Mouse (Mus musculus) liver, postnatal 0 days (tissue): ENCODE data around the gene Car8. TPM values are rescaled to one million over a fixed set of nuclear protein-coding genes. Genes with fewer than 3 reads are reported as not detected.

ENCODE experiments used
- ATAC-seq: fragments of 200-750 bp; cut with Nextera tagmentation; 2 replicates; pipeline ENCODE4 v1.8.0; 2017; ENCODE audit warnings: mild to moderate bottlenecking, moderate library complexity
- DNase-seq: peaks from one replicate; pipeline ENCODE4 v3.0.0-alpha.2; 2016
- H3K27ac ChIP-seq: fragments of 300-500 bp; sonication (generic); 2 replicates; pipeline ENCODE4 v1.5.1; 2014; ENCODE audit warnings: antibody characterized with exemption, moderate library complexity, mild to moderate bottlenecking, low read depth
- H3K27me3 ChIP-seq: fragments of 300-500 bp; sonication (generic); 2 replicates; pipeline ENCODE4 v1.6.1; 2014; ENCODE audit warnings: low read length, control low read depth, mixed read lengths; ENCODE audit not compliant: insufficient read depth
- H3K36me3 ChIP-seq: fragments of 300-500 bp; sonication (generic); replicated peaks from 2 replicates; pipeline ENCODE4 v1.6.1; 2014; ENCODE audit warnings: mild to moderate bottlenecking, control low read depth, low read length, moderate library complexity, mixed read lengths; ENCODE audit not compliant: insufficient read depth
- H3K4me1 ChIP-seq: fragments of 300-500 bp; sonication (generic); 2 replicates; pipeline ENCODE4 v1.6.1; 2014; ENCODE audit warnings: antibody characterized with exemption, mild to moderate bottlenecking, control low read depth; ENCODE audit not compliant: insufficient read depth
- H3K4me2 ChIP-seq: fragments of 300-500 bp; sonication (generic); 2 replicates; pipeline ENCODE4 v1.6.1; 2014; ENCODE audit warnings: low read depth, mild to moderate bottlenecking, low read length, moderate library complexity, mixed read lengths
- H3K4me3 ChIP-seq: fragments of 300-500 bp; sonication (generic); 2 replicates; pipeline ENCODE4 v1.5.1; 2014; ENCODE audit warnings: low read depth, low read length
- H3K9ac ChIP-seq: fragments of 300-500 bp; sonication (generic); replicated peaks from 2 replicates; pipeline ENCODE4 v1.6.1; 2014; ENCODE audit warnings: mild to moderate bottlenecking, moderate library complexity
- H3K9me3 ChIP-seq: fragments of 300-500 bp; sonication (generic); 2 replicates; pipeline ENCODE4 v1.6.1; 2016; ENCODE audit warnings: mild to moderate bottlenecking, control low read depth, low read length, mixed read lengths
- CTCF ChIP-seq: sonication (generic); IDR thresholded peaks from 2 replicates; pipeline ENCODE4 v1.5.1; 2016; ENCODE audit warnings: antibody characterized with exemption, low read depth
- EP300 ChIP-seq: IDR thresholded peaks from 2 replicates; pipeline ENCODE4 v1.6.1; 2016; ENCODE audit warnings: antibody characterized with exemption, low read depth, mild to moderate bottlenecking
- WGBS: fragments of 180-500 bp; shearing (Covaris S2); extraction: QIAGEN DNeasy Blood & Tissue Kit; methylation state at CpG from one replicate; pipeline ENCODE4 v1.1.7; 2014; ENCODE audit not compliant: insufficient replicate concordance; 5-methylcytosine and 5-hydroxymethylcytosine counted together
- polyA plus RNA-seq: library from polyadenylated mRNA; unstranded; fragments of >200 nt; fragmentation: Nextera tagmentation; extraction: Ambion mirVana; gene quantifications from 2 replicates; pipeline ENCODE4 v1.2.1, GENCODE M21; 2015

Gene Car8
- polyA plus RNA-seq, result 8.6 and 10.3 TPM in 2 replicates

- DNase-seq, result peak; percentile 67
- 1% methylated on average over 48 of the region's 49 CpGs for WGBS
- Histone ChIP-seq H3K4me2 (peak within 1 kb of the TSS; percentile 86), H3K4me1 (peaks cover 6% of the 10 kb centered on the region; the same call in 1 of the 2 replicates), H3K9ac (peak within 1 kb of the TSS; percentile 75), H3K4me3 (peak within 1 kb of the TSS; percentile 67), H3K9me3 (no peaks in the 10 kb centered on the region), H3K27me3 (no peaks in the 10 kb centered on the region), H3K36me3 (no peaks in the 10 kb centered on the region), H3K27ac (peak within 1 kb of the TSS; percentile 76)
- TF ChIP-seq EP300, result no peak
- TF ChIP-seq CTCF, result no peak
- peak; percentile 84 for ATAC-seq
Observed at GRCm38 (mm10) chr4:8238560-8239305, at the start of gene Car8. Gene Car8, minus strand, starts transcription at chr4:8239041.

GRCm38 (mm10) chr4:8284934-8285333 lies 46.1 kb upstream of the Car8 start:
- H3K4me1 ChIP-seq, result no peaks in the 10 kb centered on the region
- no peak overlapping the region for H3K9ac ChIP-seq
- no peak overlapping the region for H3K4me2 ChIP-seq
- no peak overlapping the region for H3K27ac ChIP-seq
- TF ChIP-seq EP300 (no peak), CTCF (no peak)
- DNase-seq (no peak), ATAC-seq (no peak)
- no peaks in the 10 kb centered on the region for H3K27me3 ChIP-seq
- H3K4me3 ChIP-seq, result no peak overlapping the region
- H3K36me3 ChIP-seq, result no peaks in the 10 kb centered on the region
- no peaks in the 10 kb centered on the region for H3K9me3 ChIP-seq
- 28% methylated on average over 1 of the region's 1 CpGs for WGBS

GRCm38 (mm10) chr4:8278159-8278558 lies 39.3 kb upstream of the Car8 start:
- Histone ChIP-seq H3K27ac (no peak overlapping the region), H3K4me2 (no peak overlapping the region), H3K9me3 (no peaks in the 10 kb centered on the region), H3K4me1 (no peaks in the 10 kb centered on the region), H3K36me3 (no peaks in the 10 kb centered on the region), H3K9ac (no peak overlapping the region), H3K4me3 (no peak overlapping the region), H3K27me3 (no peaks in the 10 kb centered on the region)
- TF ChIP-seq EP300 (no peak), CTCF (no peak)
- 93% methylated on average over 2 of the region's 2 CpGs for WGBS
- ATAC-seq, result no peak
- no peak for DNase-seq

GRCm38 (mm10) chr4:8249805-8250204 lies 11.0 kb upstream of the Car8 start:
- Histone ChIP-seq H3K27ac (no peak overlapping the region), H3K4me2 (no peak overlapping the region), H3K9me3 (no peaks in the 10 kb centered on the region), H3K4me1 (no peaks in the 10 kb centered on the region; the same call in 1 of the 2 replicates), H3K27me3 (no peaks in the 10 kb centered on the region), H3K4me3 (no peak overlapping the region), H3K36me3 (no peaks in the 10 kb centered on the region), H3K9ac (no peak overlapping the region)
- ATAC-seq, result no peak
- no peak for DNase-seq
- 72% methylated on average over 3 of the region's 3 CpGs for WGBS
- TF ChIP-seq EP300 (no peak), CTCF (no peak)

- H3K36me3 ChIP-seq, result no peaks in the 10 kb centered on the region
- H3K4me2 ChIP-seq, result no peak overlapping the region
- 49% methylated on average over 1 of the region's 1 CpGs for WGBS
- H3K9ac ChIP-seq, result peak overlapping the region; percentile 11; the same call in 1 of the 2 replicates
- H3K27me3 ChIP-seq, result no peaks in the 10 kb centered on the region
- DNase-seq, result no peak
- ATAC-seq, result peak; percentile 12; the same call in 1 of the 2 replicates
- no peaks in the 10 kb centered on the region; the same call in 1 of the 2 replicates for H3K4me1 ChIP-seq
- no peak overlapping the region for H3K27ac ChIP-seq
- H3K9me3 ChIP-seq, result no peaks in the 10 kb centered on the region
- H3K4me3 ChIP-seq, result no peak overlapping the region
- TF ChIP-seq CTCF, result no peak
- no peak for TF ChIP-seq EP300
Observed at GRCm38 (mm10) chr4:8245495-8246063, 6.7 kb upstream of the Car8 start.

- Histone ChIP-seq H3K27ac (peak overlapping the region; percentile 17), H3K9me3 (no peaks in the 10 kb centered on the region), H3K4me1 (no peaks in the 10 kb centered on the region; the same call in 1 of the 2 replicates), H3K9ac (peak overlapping the region; percentile 11; the same call in 1 of the 2 replicates), H3K27me3 (no peaks in the 10 kb centered on the region), H3K4me3 (no peak overlapping the region), H3K4me2 (no peak overlapping the region; the same call in 1 of the 2 replicates), H3K36me3 (no peaks in the 10 kb centered on the region)
- WGBS, result 55% methylated on average over 3 of the region's 3 CpGs
- TF ChIP-seq EP300 (no peak), CTCF (0 out of 2 replicates have a peak, but pooled peaks have one; percentile 2)
- DNase-seq, result no peak
- peak; percentile 82 for ATAC-seq
Observed at GRCm38 (mm10) chr4:8245062-8245461, 6.2 kb upstream of the Car8 start.
